Mouse (Mus musculus) ES-Bruce4 (cell line): Measurements from ENCODE around the gene Dgcr8.

Source experiments
- CTCF ChIP-seq: IDR thresholded peaks from one replicate; pipeline ENCODE4 v1.8.1; 2011; ENCODE audit warnings: low read depth, low read length
- POLR2A ChIP-seq: IDR thresholded peaks from one replicate; pipeline ENCODE4 v1.8.1; 2011; ENCODE audit warnings: low read length; ENCODE audit not compliant: insufficient read depth

DNA sequence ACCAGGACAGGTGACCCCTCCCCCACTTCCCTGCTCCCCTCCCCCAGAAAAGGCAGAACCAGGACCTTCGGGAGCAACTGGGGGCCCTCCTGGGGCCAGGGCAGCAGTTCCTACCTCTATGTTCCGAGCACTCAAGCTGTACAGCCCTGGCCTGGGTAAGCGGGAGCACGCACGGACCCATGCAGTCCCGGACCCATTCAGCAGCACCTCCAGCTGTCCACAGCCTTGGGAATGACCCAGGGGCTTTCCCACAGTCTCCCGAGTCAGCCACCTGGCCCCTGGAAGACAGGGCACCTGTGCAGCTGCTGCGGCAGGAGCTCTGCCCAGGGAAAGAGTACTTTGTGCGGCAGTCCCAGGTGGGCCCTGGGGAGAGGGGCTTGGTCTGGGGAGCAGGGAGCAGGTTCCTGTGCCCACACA, 70.5 kb downstream of the Dgcr8 start:
- TF ChIP-seq CTCF: no peak
- TF ChIP-seq POLR2A: no peak
